Mouse (Mus musculus) spleen, adult 2 months (tissue): Measurements from ENCODE around the gene Shank1.

Experiments used
- CTCF ChIP-seq: fragments of 200-500 bp; IDR thresholded peaks from 2 replicates; pipeline ENCODE4 v1.5.1; 2011; ENCODE audit warnings: mild to moderate bottlenecking, inconsistent platforms; ENCODE audit not compliant: insufficient read depth, insufficient read length, insufficient replicate concordance; ENCODE audit errors: extremely low read depth
- POLR2A ChIP-seq: fragments of 200-500 bp; IDR thresholded peaks from 2 replicates; pipeline ENCODE4 v1.6.1; 2011; ENCODE audit warnings: low read depth, low read length, inconsistent platforms

GRCm38 (mm10) chr7:44274096-44274495, 36.0 kb upstream of the Shank1 start:
- TF ChIP-seq CTCF, result no peak
- no peak for TF ChIP-seq POLR2A
